Mouse (Mus musculus): Measurements from ENCODE around the gene Ttyh2.

The Ttyh2 gene

DNA sequence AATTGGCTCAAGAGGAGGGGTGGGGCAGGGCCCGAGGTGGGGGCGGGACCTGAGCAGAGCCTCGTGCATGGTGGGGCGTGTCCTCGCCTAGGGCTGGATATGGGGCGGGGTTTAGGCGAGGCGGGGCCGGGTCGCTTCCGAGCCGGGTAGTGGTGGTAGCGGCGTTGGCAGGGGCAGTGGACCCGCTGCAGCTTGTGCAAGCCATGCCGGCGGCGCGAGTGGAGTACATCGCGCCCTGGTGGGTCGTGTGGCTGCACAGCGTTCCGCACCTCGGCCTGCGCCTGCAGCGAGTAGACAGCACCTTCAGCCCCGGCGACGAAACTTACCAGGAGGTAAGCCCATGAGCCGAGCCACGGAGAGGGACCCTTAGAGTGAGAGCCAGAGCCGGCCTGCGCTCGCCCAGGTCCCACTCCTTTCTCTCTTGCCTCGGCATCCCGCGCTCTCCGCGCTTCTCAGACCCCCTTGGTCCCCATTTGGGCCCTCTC, at the start of gene Ttyh2:
TSS of gene Ttyh2 (plus strand) at position 91 of the 485 bp plus-strand sequence.
- DNase-seq (ENCODE audit: low spot score in 2 of 2), result peak; percentile 34 to 36

DNA sequence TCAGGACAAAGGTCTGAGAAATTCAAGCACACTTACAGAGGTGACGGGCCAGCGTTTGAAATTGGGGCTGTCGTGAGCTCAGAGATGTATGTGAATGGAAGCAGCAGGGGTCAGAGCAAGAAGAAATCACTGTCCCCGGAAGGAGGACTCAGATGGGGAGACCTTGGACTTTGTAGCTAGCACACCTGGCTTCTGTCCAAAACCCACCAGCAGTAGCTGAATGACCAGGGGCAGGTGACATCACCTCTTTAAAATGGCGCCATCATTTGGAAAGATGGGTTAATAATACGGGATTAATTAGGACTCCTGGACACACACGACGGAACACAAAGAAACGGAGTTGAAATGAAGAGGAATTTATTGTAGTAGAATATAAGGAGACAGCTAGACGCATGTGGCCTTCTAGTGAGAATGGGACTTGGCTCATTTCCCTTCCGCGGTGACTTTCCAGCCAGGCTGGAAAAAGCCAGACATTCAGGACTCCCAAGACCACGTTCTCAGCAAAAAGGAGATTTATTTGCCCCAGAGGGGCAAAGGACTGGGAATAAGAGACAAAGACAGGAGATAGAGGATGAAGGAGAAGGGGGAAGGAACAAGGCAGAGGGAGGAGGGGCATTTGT, 49.0 kb upstream of the Ttyh2 start:
- DNase-seq (ENCODE audit: low spot score in 2 of 2), result no peak

DNA sequence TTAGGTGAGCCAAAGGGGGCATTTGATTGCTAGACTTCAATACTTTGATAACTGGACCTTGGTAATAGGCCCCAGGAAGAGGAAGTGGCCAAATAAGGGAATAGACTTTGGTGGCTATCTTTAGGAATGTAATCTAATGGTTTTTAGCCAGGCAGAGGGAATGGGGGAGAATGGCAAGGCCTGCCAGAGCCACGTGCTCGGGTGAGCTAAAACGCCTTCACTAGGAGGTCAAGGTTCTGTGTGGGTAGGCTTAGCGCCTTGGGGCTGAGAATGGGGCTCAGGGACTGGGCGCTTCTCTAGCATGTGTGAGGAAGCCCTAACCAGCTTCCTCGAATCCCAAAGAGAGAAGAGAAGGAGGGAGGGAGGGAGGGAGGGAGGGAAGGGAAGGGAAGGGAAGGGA, 48.2 kb upstream of the Ttyh2 start:
- no peak for DNase-seq (ENCODE audit: low spot score in 2 of 2)

DNA sequence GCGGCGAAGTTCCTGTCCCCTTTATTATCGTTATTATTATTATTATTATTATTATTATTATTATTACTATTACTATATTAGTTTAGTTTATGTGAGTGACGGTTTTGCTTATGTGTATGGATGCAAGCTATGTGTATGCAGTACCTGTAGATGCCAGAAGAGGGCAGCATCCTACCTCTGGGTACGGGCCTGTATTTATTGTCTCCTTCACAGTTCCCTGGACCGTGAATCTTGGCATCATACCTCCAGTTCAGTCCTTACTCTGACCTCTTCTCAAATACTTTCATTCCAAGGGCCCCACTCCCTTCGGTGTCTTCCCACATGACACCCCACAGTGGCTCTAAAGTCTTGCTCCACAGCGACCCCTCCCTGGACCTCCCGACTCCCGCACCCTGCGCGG, 47.2 kb upstream of the Ttyh2 start:
- no peak for DNase-seq (ENCODE audit: low spot score in 2 of 2)

DNA sequence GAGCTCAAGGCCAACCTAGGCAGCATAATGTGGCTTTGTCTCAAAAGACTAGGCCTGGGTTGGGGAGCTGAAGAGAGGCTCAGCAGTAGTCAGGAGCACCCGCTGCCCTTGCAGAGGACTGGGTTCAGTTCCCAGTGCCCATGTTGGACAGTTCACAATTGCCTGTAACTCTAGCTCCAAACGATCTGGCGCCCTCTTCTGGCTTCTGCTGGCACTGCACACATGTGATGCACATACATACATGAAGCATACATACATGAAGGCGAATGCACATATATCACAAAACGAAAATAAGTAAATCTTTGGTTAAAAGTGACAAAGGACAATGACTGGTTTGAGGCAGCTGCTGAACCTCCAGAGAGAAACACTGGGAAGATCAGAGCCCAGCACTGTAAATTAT, 45.2 kb upstream of the Ttyh2 start:
- no peak for DNase-seq (ENCODE audit: low spot score in 2 of 2)

- no peak for DNase-seq (ENCODE audit: low spot score in 2 of 2)
Observed at GRCm38 (mm10) chr11:114632266-114632665, 43.0 kb upstream of the Ttyh2 start.

DNA sequence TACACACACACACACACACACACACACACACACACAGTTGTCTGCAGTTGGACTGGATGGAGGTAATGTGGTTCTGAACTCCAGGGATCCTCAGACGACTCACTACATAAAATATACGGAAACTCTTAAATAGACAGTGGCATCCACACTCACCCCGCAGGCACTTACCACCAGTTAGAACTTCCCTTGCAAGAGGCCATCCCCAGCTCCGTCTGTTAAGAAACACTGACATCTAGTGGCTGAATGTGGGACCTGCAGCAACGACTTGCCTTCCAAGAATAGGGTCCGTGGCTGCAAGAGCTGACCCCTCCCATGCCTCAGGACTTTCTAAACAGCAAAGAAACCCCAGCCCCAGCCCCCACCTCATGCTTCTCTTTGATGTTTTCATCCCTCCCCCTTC, 38.9 kb upstream of the Ttyh2 start:
- DNase-seq (ENCODE audit: low spot score in 2 of 2), result peak; percentile 66 to 70

DNA sequence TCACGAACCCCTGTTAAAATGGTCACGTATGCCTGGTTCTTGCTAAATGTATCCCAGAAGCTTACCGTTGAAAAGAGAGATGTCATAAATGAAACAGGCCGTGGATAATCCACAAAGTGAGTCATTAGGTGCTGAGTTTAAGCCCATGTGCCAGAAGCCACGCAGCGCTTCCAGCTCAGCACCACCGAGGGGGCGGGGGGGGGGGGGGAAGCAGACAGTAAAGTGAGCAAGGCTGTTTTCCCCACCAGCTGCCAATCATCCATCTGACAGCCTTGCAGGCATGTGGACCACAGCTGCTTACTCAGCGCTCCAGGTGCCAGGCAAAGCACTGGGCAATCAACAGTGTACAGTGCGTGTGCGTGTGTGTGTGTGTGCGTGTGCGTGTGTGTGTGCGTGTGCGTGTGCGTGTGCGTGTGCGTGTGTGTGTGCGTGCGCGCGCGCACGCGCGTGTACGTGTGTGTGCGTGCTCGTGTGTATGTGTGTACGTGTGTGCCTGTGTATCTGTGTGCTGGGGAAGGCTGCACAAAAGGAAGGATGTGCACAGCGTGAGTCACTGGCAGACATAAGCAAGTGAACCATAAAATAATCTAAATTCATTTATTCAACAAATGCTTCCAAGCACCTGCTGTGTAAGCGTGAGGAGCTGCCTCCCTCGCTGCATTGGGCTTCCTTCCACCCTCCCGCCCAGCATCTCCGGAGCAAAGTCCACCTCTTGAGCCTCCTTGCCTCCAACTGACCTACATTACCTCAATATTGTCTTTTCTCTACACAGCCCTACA, 38.3 kb upstream of the Ttyh2 start:
- DNase-seq (ENCODE audit: low spot score in 2 of 2), result peak; percentile 25 to 43

GRCm38 (mm10) chr11:114638647-114639290, 36.5 kb upstream of the Ttyh2 start:
- DNase-seq (ENCODE audit: low spot score in 2 of 2), result no peak

DNA sequence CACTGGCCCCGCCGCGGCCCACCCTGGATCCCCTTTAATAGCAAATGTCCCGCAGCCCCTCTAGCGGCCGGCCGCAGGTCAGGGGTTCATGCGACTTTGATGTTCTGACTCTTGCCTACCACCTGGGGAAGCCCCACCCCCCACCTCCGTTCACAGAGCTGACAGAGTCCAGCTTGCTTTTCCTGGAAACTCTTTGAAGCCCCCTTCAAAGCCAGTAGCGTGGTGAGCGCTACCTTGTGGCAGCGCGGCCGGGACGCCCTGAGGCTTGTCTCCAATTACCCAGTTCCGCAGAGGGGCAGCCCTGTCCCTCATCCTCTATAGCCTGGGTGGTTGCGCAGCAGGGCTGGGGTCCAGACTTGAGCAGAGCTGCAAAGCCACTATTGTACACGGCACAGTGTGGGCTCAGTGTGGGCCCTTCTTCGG, 35.5 kb upstream of the Ttyh2 start:
- DNase-seq (ENCODE audit: low spot score in 2 of 2), result no peak

- DNase-seq (ENCODE audit: low spot score in 2 of 2), result no peak
Observed at GRCm38 (mm10) chr11:114640658-114641057, 34.6 kb upstream of the Ttyh2 start.

DNA sequence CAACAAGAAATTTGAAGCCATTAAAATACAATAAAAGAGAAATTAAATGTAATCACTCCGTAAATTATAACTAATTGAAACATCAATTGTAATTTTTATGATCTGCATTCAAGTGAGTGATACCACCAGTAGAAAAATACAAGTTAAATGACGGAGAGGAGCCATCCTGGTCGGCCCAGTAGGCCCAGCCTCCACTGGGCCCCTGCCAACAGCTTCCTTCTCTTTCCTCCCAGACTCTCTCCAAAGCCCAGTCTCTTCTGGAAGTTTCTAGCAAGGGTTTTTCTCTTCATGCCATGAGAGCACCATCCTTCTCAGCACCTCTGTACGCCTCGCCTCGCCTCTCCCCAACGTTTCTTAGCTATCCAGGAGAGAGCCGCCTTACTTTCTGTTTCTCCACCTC, 34.1 kb upstream of the Ttyh2 start:
- no peak for DNase-seq (ENCODE audit: low spot score in 2 of 2)

GRCm38 (mm10) chr11:114642184-114642583, 33.0 kb upstream of the Ttyh2 start:
- DNase-seq (ENCODE audit: low spot score in 2 of 2), result no peak

GRCm38 (mm10) chr11:114642926-114643325, 32.3 kb upstream of the Ttyh2 start:
- no peak for DNase-seq (ENCODE audit: low spot score in 2 of 2)

GRCm38 (mm10) chr11:114644122-114644521, 31.1 kb upstream of the Ttyh2 start:
- no peak for DNase-seq (ENCODE audit: low spot score in 2 of 2)

- DNase-seq (ENCODE audit: low spot score in 2 of 2), result no peak
Observed at GRCm38 (mm10) chr11:114649510-114649909, 25.7 kb upstream of the Ttyh2 start.

GRCm38 (mm10) chr11:114652531-114652930, 22.7 kb upstream of the Ttyh2 start:
- DNase-seq (ENCODE audit: low spot score in 2 of 2), result no peak

GRCm38 (mm10) chr11:114653664-114654063, 21.6 kb upstream of the Ttyh2 start:
- DNase-seq (ENCODE audit: low spot score in 2 of 2), result no peak

GRCm38 (mm10) chr11:114654552-114654951, 20.7 kb upstream of the Ttyh2 start:
- DNase-seq (ENCODE audit: low spot score in 2 of 2), result no peak

DNA sequence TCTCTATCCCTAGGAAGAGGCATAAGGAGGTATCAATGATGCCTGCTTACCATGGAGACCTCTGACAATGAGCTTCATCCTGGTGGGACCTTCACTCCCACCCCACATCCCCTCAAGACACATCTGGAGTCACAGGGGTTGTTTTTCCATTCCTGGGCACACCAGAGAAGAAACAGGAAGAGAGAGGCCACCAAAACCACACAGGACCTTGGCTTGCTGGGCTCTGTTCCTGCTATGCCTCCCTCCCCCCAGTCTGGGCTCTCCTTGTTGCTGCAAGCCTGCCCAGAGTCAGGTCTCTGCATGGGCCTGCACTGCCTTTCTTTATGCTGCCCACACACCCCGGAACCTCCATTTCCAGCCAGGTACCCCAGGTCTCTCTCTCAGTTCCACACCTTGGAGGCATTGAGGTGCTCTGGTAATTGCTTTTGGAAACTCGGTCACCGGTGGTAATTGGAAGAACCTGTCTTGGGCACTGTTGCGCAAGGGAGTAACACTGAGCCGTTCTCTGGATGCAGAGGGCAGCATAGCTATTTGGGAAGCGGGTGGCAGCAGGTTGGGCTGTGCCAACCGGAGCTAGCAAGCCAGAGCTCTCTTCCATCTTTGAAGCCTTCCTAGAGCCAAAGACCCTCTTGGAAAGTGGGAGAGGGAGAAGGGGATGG, 19.8 kb upstream of the Ttyh2 start:
- DNase-seq (ENCODE audit: low spot score in 2 of 2), result no peak

DNA sequence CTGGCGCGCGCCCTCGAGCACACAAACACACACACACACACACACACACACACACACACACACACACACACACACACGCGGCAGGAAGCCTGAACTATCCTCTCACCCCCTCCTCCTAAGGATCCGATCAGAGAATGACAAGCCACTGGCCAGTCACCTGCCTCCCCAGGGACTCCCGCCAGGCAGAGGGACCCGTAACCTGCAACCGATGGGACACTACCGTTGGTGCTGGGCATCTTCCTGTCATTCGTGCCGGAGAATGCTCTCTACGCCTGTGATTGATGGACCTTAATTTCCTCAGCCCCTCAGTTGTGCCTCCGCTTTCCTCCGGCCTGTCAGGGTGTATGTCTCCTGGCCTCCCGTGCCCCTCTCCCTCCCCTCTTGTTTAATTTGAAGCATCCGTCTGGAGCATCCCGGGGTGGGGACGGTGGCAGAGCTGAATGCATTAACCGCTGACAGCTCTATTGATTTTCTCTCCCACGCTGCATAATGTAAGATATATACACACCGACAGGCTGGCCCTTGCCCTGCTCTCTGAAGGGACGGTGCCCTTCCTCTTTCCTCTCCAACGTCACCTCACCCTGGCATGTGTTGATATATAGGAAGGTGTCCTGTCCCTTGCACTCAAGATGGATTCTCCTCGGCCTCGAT, 18.1 kb upstream of the Ttyh2 start:
- no peak for DNase-seq (ENCODE audit: low spot score in 2 of 2)

DNA sequence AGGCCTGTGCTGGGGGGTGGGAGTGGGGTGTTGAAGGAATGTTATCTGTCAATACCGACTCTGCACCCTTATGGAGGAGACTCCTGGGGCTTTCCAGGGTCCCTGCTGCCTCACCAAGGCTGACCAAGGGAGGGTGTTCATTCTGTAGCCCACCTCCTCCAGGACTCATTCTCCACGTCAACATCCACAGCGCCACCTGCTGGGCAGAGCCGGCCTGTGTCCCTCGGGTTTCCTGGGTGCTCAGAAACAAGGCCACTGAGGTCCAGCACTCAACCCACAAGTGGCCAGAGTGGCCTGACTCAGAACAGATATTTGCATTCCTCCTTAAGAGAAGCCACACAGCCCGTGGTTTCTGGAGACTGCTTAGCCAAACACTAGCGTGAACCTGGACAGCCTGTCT, 17.5 kb upstream of the Ttyh2 start:
- DNase-seq (ENCODE audit: low spot score in 2 of 2), result peak in 1 of 2 experiments; percentile 54
